Mouse (Mus musculus) spleen, adult 2 months (tissue): ENCODE results near the gene Tmpo. TPM values are rescaled to one million over a fixed set of nuclear protein-coding genes. Genes with fewer than 3 reads are reported as not detected.
A peak's percentile ranks its signal among the peaks of the same experiment; 100 is the strongest.

Experiments used
- DNase-seq, 2 experiments: peaks; one replicate each; pipeline versions ENCODE4 v3.0.0 to v3.0.0-alpha.2; 2012 to 2021; ENCODE audit warnings: low spot score in 2 of 2, low read depth in 1 of 2
- H3K27ac ChIP-seq: fragments of 200-500 bp; 2 replicates; pipeline ENCODE4 v1.5.1; 2012; ENCODE audit warnings: low read length, inconsistent platforms; ENCODE audit not compliant: insufficient read depth
- H3K27me3 ChIP-seq: fragments of 200-500 bp; 2 replicates; pipeline ENCODE4 v1.6.1; 2012; ENCODE audit warnings: mild to moderate bottlenecking, moderate library complexity, low read length, inconsistent platforms; ENCODE audit not compliant: control insufficient read depth, insufficient read depth
- H3K36me3 ChIP-seq: fragments of 200-500 bp; 2 replicates; pipeline ENCODE4 v1.6.1; 2012; ENCODE audit warnings: mild to moderate bottlenecking, low read length, inconsistent platforms; ENCODE audit not compliant: control insufficient read depth, insufficient read depth
- H3K4me1 ChIP-seq: fragments of 200-500 bp; 2 replicates; pipeline ENCODE4 v1.6.1; 2011; ENCODE audit warnings: inconsistent platforms; ENCODE audit not compliant: control insufficient read depth, insufficient read depth, insufficient read length
- H3K4me3 ChIP-seq: fragments of 200-500 bp; 2 replicates; pipeline ENCODE4 v1.5.1; 2011; ENCODE audit warnings: mild to moderate bottlenecking, inconsistent platforms; ENCODE audit not compliant: insufficient read depth, insufficient read length; ENCODE audit errors: extremely low read depth
- CTCF ChIP-seq: fragments of 200-500 bp; IDR thresholded peaks from 2 replicates; pipeline ENCODE4 v1.5.1; 2011; ENCODE audit warnings: mild to moderate bottlenecking, inconsistent platforms; ENCODE audit not compliant: insufficient read depth, insufficient read length, insufficient replicate concordance; ENCODE audit errors: extremely low read depth
- POLR2A ChIP-seq: fragments of 200-500 bp; IDR thresholded peaks from 2 replicates; pipeline ENCODE4 v1.6.1; 2011; ENCODE audit warnings: low read depth, low read length, inconsistent platforms
- WGBS: fragments of 180-500 bp; shearing (Covaris S2); methylation state at CpG from one replicate; pipeline ENCODE4 v1.1.7; 2018; 5-methylcytosine and 5-hydroxymethylcytosine counted together
- polyA plus RNA-seq: library from polyadenylated mRNA; depleted of rRNA; stranded (reverse); fragments of >200 nt; gene quantifications from 2 replicates; pipeline ENCODE4 v1.2.3, GENCODE M21; 2012

The Tmpo gene
- polyA plus RNA-seq, 1 experiment, result 37.0 TPM

GRCm38 (mm10) chr10:91196778-91197177, 15.7 kb upstream of the Tmpo start:
- Histone ChIP-seq H3K27ac (no peak overlapping the region), H3K27me3 (no peaks in the 10 kb centered on the region), H3K4me1 (no peaks in the 10 kb centered on the region), H3K4me3 (no peak overlapping the region), H3K36me3 (no peaks in the 10 kb centered on the region)
- 93% methylated on average over 1 of the region's 1 CpGs for WGBS
- DNase-seq, result no peak
- TF ChIP-seq POLR2A (no peak), CTCF (no peak)

- TF ChIP-seq CTCF (no peak), POLR2A (no peak)
- H3K36me3 ChIP-seq, result no peaks in the 10 kb centered on the region
- H3K27me3 ChIP-seq, result no peaks in the 10 kb centered on the region
- no peaks in the 10 kb centered on the region for H3K4me1 ChIP-seq
- no peak overlapping the region for H3K27ac ChIP-seq
- no peak overlapping the region for H3K4me3 ChIP-seq
- WGBS, result 87% methylated on average over 5 of the region's 5 CpGs
- DNase-seq, result no peak
Measured at GRCm38 (mm10) chr10:91195680-91196079, 14.6 kb upstream of the Tmpo start.

- TF ChIP-seq POLR2A, result no peak
- TF ChIP-seq CTCF, result no peak
- Histone ChIP-seq H3K27ac (no peak overlapping the region), H3K4me1 (no peaks in the 10 kb centered on the region), H3K27me3 (no peaks in the 10 kb centered on the region), H3K36me3 (no peaks in the 10 kb centered on the region), H3K4me3 (no peak overlapping the region)
- DNase-seq, result no peak
- 67% methylated on average over 14 of the region's 14 CpGs for WGBS
Measured at GRCm38 (mm10) chr10:91195091-91195490, 14.0 kb upstream of the Tmpo start.

- Histone ChIP-seq H3K4me3 (no peak overlapping the region), H3K4me1 (peaks cover 3% of the 10 kb centered on the region; the same call in 1 of the 2 replicates), H3K27ac (no peak overlapping the region), H3K36me3 (no peaks in the 10 kb centered on the region), H3K27me3 (no peaks in the 10 kb centered on the region)
- 93% methylated on average over 5 of the region's 5 CpGs for WGBS
- DNase-seq, result no peak
- TF ChIP-seq CTCF (no peak), POLR2A (no peak)
Measured at GRCm38 (mm10) chr10:91191851-91192250, 10.7 kb upstream of the Tmpo start.

GRCm38 (mm10) chr10:91189476-91189875, 8.4 kb upstream of the Tmpo start:
- WGBS, result 82% methylated on average over 6 of the region's 6 CpGs
- H3K4me1 ChIP-seq, result peaks cover 3% of the 10 kb centered on the region; the same call in 1 of the 2 replicates
- TF ChIP-seq CTCF (no peak), POLR2A (no peak)
- H3K4me3 ChIP-seq, result no peak overlapping the region
- no peak overlapping the region for H3K27ac ChIP-seq
- no peaks in the 10 kb centered on the region for H3K27me3 ChIP-seq
- no peak for DNase-seq
- no peaks in the 10 kb centered on the region for H3K36me3 ChIP-seq

- 82% methylated on average over 5 of the region's 5 CpGs for WGBS
- peaks cover 3% of the 10 kb centered on the region; the same call in 1 of the 2 replicates for H3K4me1 ChIP-seq
- DNase-seq, result no peak
- no peak overlapping the region for H3K27ac ChIP-seq
- no peak overlapping the region for H3K4me3 ChIP-seq
- TF ChIP-seq POLR2A (no peak), CTCF (no peak)
- no peaks in the 10 kb centered on the region for H3K27me3 ChIP-seq
- no peaks in the 10 kb centered on the region for H3K36me3 ChIP-seq
Measured at GRCm38 (mm10) chr10:91188684-91189287, 7.7 kb upstream of the Tmpo start.

- H3K36me3 ChIP-seq, result no peaks in the 10 kb centered on the region
- under 1% methylated on average over 15 of the region's 15 CpGs for WGBS
- DNase-seq, result peak in 1 of 2 experiments; percentile 56
- H3K27ac ChIP-seq, result peak overlapping the region; percentile 45; the same call in 1 of the 2 replicates
- TF ChIP-seq CTCF (peak; percentile 43; the same call in 1 of the 2 replicates), POLR2A (no peak)
- H3K4me1 ChIP-seq, result peaks cover 3% of the 10 kb centered on the region; the same call in 1 of the 2 replicates
- no peaks in the 10 kb centered on the region for H3K27me3 ChIP-seq
- peak overlapping the region; percentile 73 for H3K4me3 ChIP-seq
Measured at GRCm38 (mm10) chr10:91187872-91188271, 6.8 kb upstream of the Tmpo start.
